Mouse (Mus musculus) heart, adult 18-20 months (tissue): ENCODE data around the gene Otx2. TPM values are rescaled to one million over a fixed set of nuclear protein-coding genes. Genes with fewer than 3 reads are reported as not detected.
"Not testable (repeated sequence)": the region's sequence is repeated elsewhere in the genome, so short reads cannot be mapped to it uniquely, and the experiment has no call there.

Experiments used
- DNase-seq, 2 experiments: peaks; one replicate each; pipeline ENCODE4 v3.0.0; 2021 to 2022; ENCODE audit warnings: mixed read lengths in 1 of 2
- total RNA-seq, 2 experiments: library from RNA; stranded (reverse); gene quantifications; 2 replicates each; pipeline ENCODE4 v1.2.3; 2021

The Otx2 gene
- total RNA-seq, 2 experiments from 2014 or later, result not detected

GRCm38 (mm10) chr14:48653676-48654510, 19.7 kb downstream of the Otx2 start:
- no peak for DNase-seq

- no peak for DNase-seq
Observed at GRCm38 (mm10) chr14:48653081-48653480, 20.5 kb downstream of the Otx2 start.

GRCm38 (mm10) chr14:48652256-48652655, 21.4 kb downstream of the Otx2 start:
- no peak for DNase-seq

GRCm38 (mm10) chr14:48651471-48652211, 22.0 kb downstream of the Otx2 start:
- DNase-seq, result no peak

- no peak for DNase-seq
Observed at GRCm38 (mm10) chr14:48641462-48642395, 31.9 kb downstream of the Otx2 start.

GRCm38 (mm10) chr14:48633141-48633540, 40.5 kb downstream of the Otx2 start:
- DNase-seq, result no peak

- no peak for DNase-seq
Observed at GRCm38 (mm10) chr14:48632335-48632734, 41.3 kb downstream of the Otx2 start.

- no peak for DNase-seq
Observed at GRCm38 (mm10) chr14:48631486-48631885, 42.1 kb downstream of the Otx2 start.

- DNase-seq, result no peak
Observed at GRCm38 (mm10) chr14:48629404-48629803, 44.2 kb downstream of the Otx2 start.

- DNase-seq, result no peak
Observed at GRCm38 (mm10) chr14:48626271-48626670, 47.3 kb downstream of the Otx2 start.

- DNase-seq, result no peak
Observed at GRCm38 (mm10) chr14:48625331-48625694, 48.3 kb downstream of the Otx2 start.

GRCm38 (mm10) chr14:48624596-48625330, 48.9 kb downstream of the Otx2 start:
- peak; percentile 50 to 57 for DNase-seq

- not testable (repeated sequence) for DNase-seq
Observed at GRCm38 (mm10) chr14:48622726-48623125, 50.9 kb downstream of the Otx2 start.

GRCm38 (mm10) chr14:48616361-48616760, 57.3 kb downstream of the Otx2 start:
- no peak for DNase-seq

- no peak for DNase-seq
Observed at GRCm38 (mm10) chr14:48608641-48609310, 64.8 kb downstream of the Otx2 start.

Other genes with a start within 250 kb of the Otx2 start
- gene Tmem260, start 227.7 kb downstream of the Otx2 start, total RNA-seq, result 10 to 100 TPM in 1 of 2 experiments, 1 to 10 TPM in 1; 8.6 to 12.2 TPM